Mouse (Mus musculus) brain, adult 2 months (tissue): ENCODE data around the gene Wdr4.
"Not testable (repeated sequence)": the region's sequence is repeated elsewhere in the genome, so short reads cannot be mapped to it uniquely, and the experiment has no call there.

Experiments used
- DNase-seq: peaks from one replicate; pipeline ENCODE4 v3.0.0; 2011; ENCODE audit warnings: low read depth, low spot score

Wdr4 gene

GRCm38 (mm10) chr17:31519946-31520838 is at the start of gene Wdr4, which contains the start of gene Ndufv3:
Wdr4 (minus strand) TSS chr17:31519980.
Ndufv3 (plus strand) TSS chr17:31520115.
- peak; percentile 100 for DNase-seq

GRCm38 (mm10) chr17:31566276-31566675 is 46.5 kb upstream of the Wdr4 start:
- no peak for DNase-seq

- DNase-seq: peak; percentile 77
These were observed 45.6 kb upstream of the Wdr4 start for GRCm38 (mm10) chr17:31565141-31566056.

GRCm38 (mm10) chr17:31564858-31565140 is 45.0 kb upstream of the Wdr4 start:
- no peak for DNase-seq

- DNase-seq: peak; percentile 100
These were observed 44.5 kb upstream of the Wdr4 start, which contains the start of gene Pknox1 for GRCm38 (mm10) chr17:31564015-31564857. Pknox1 (plus strand) TSS chr17:31564734.

GRCm38 (mm10) chr17:31563632-31564014 is 43.8 kb upstream of the Wdr4 start:
- DNase-seq: no peak

GRCm38 (mm10) chr17:31559021-31559789 is 39.4 kb upstream of the Wdr4 start:
- DNase-seq: no peak

- no peak for DNase-seq
These were observed 38.3 kb upstream of the Wdr4 start for GRCm38 (mm10) chr17:31557947-31558542.

- peak; percentile 71 for DNase-seq
These were observed 37.5 kb upstream of the Wdr4 start for GRCm38 (mm10) chr17:31557124-31557880.

- no peak for DNase-seq
These were observed 36.5 kb upstream of the Wdr4 start for GRCm38 (mm10) chr17:31556253-31556652.

- DNase-seq: not testable (repeated sequence)
These were observed 32.8 kb upstream of the Wdr4 start for GRCm38 (mm10) chr17:31552601-31553000.

- no peak for DNase-seq
These were observed 29.6 kb upstream of the Wdr4 start for GRCm38 (mm10) chr17:31549389-31549788.

- DNase-seq: no peak
These were observed 28.2 kb upstream of the Wdr4 start for GRCm38 (mm10) chr17:31547974-31548373.

- no peak for DNase-seq
These were observed 26.8 kb upstream of the Wdr4 start for GRCm38 (mm10) chr17:31546444-31547196.

- DNase-seq: no peak
These were observed 23.8 kb upstream of the Wdr4 start for GRCm38 (mm10) chr17:31543574-31543973.

GRCm38 (mm10) chr17:31541460-31541831 is 21.7 kb upstream of the Wdr4 start:
- DNase-seq: peak; percentile 84

- DNase-seq: no peak
These were observed 21.2 kb upstream of the Wdr4 start for GRCm38 (mm10) chr17:31540809-31541459.

- no peak for DNase-seq
These were observed 20.3 kb upstream of the Wdr4 start for GRCm38 (mm10) chr17:31540101-31540500.
